Mouse (Mus musculus) neural tube, embryonic 15.5 days (tissue): Measurements from ENCODE around the gene Ccdc14. TPM values are rescaled to one million over a fixed set of nuclear protein-coding genes. Genes with fewer than 3 reads are reported as not detected.
"Not testable (repeated sequence)": the region's sequence is repeated elsewhere in the genome, so short reads cannot be mapped to it uniquely, and the experiment has no call there.

Experiments
- ATAC-seq: fragments of 200-750 bp; cut with Nextera tagmentation; 2 replicates; pipeline ENCODE4 v1.8.0; 2017; ENCODE audit warnings: mild to moderate bottlenecking, moderate TSS enrichment, moderate library complexity; ENCODE audit not compliant: low FRiP score
- H3K27ac ChIP-seq: fragments of 300-500 bp; sonication (generic); replicated peaks from 2 replicates; pipeline ENCODE4 v1.5.1; 2015; ENCODE audit warnings: mild to moderate bottlenecking, inconsistent platforms
- H3K27me3 ChIP-seq: fragments of 300-500 bp; sonication (generic); replicated peaks from 2 replicates; pipeline ENCODE4 v1.6.1; 2015; ENCODE audit warnings: inconsistent platforms
- H3K36me3 ChIP-seq: fragments of 300-500 bp; sonication (generic); 2 replicates; pipeline ENCODE4 v1.6.1; 2015; ENCODE audit warnings: inconsistent platforms
- H3K4me1 ChIP-seq: fragments of 300-500 bp; sonication (generic); 2 replicates; pipeline ENCODE4 v1.6.1; 2015; ENCODE audit warnings: inconsistent platforms
- H3K4me2 ChIP-seq: fragments of 300-500 bp; sonication (generic); 2 replicates; pipeline ENCODE4 v1.6.1; 2015; ENCODE audit warnings: inconsistent platforms, mild to moderate bottlenecking, moderate library complexity
- H3K4me3 ChIP-seq: fragments of 300-500 bp; sonication (generic); replicated peaks from 2 replicates; pipeline ENCODE4 v1.5.1; 2015; ENCODE audit warnings: mild to moderate bottlenecking, inconsistent platforms
- H3K9ac ChIP-seq: fragments of 300-500 bp; sonication (generic); replicated peaks from 2 replicates; pipeline ENCODE4 v1.6.1; 2015; ENCODE audit warnings: mild to moderate bottlenecking, inconsistent platforms
- H3K9me3 ChIP-seq: fragments of 300-500 bp; sonication (generic); replicated peaks from 2 replicates; pipeline ENCODE4 v1.6.1; 2016; ENCODE audit warnings: inconsistent platforms
- WGBS: fragments of 180-500 bp; shearing (Covaris S2); methylation state at CpG from one replicate; pipeline ENCODE4 v1.1.7; 2015; ENCODE audit warnings: mixed read lengths; 5-methylcytosine and 5-hydroxymethylcytosine counted together
- polyA plus RNA-seq: library from polyadenylated mRNA; unstranded; fragments of >200 nt; fragmentation: Nextera tagmentation; extraction: Ambion mirVana; gene quantifications from 2 replicates; pipeline ENCODE4 v1.2.1, GENCODE M21; 2015

Ccdc14 gene
- polyA plus RNA-seq, 1 experiment from 2014 or later = 2.9 TPM

GRCm38 (mm10) chr16:34725156-34725555 lies 34.7 kb downstream of the Ccdc14 start:
- H3K9me3 ChIP-seq = 0 out of 2 replicates have a peak, but pooled peaks cover 4% of the 10 kb centered on the region
- no peaks in the 10 kb centered on the region for H3K27me3 ChIP-seq
- no peak overlapping the region for H3K4me3 ChIP-seq
- H3K9ac ChIP-seq = no peak overlapping the region
- H3K36me3 ChIP-seq = peaks cover 8% of the 10 kb centered on the region; the same call in 1 of the 2 replicates
- H3K4me2 ChIP-seq = no peak overlapping the region
- no peak for ATAC-seq
- no peaks in the 10 kb centered on the region for H3K4me1 ChIP-seq
- WGBS = 94% methylated on average over 3 of the region's 3 CpGs
- no peak overlapping the region for H3K27ac ChIP-seq

- not testable (repeated sequence) for H3K36me3 ChIP-seq, H3K9me3 ChIP-seq, H3K4me3 ChIP-seq, H3K4me1 ChIP-seq, H3K4me2 ChIP-seq, ATAC-seq, H3K9ac ChIP-seq, H3K27ac ChIP-seq, H3K27me3 ChIP-seq
Measured at GRCm38 (mm10) chr16:34728610-34729009, 38.2 kb downstream of the Ccdc14 start.

GRCm38 (mm10) chr16:34729371-34729770 lies 39.0 kb downstream of the Ccdc14 start:
- Histone ChIP-seq H3K9me3 (0 out of 2 replicates have a peak, but pooled peaks cover 5% of the 10 kb centered on the region), H3K27ac (no peak overlapping the region), H3K27me3 (no peaks in the 10 kb centered on the region), H3K4me2 (no peak overlapping the region), H3K9ac (no peak overlapping the region), H3K4me3 (no peak overlapping the region), H3K36me3 (0 out of 2 replicates have a peak, but pooled peaks cover 3% of the 10 kb centered on the region), H3K4me1 (no peaks in the 10 kb centered on the region)
- 95% methylated on average over 1 of the region's 1 CpGs for WGBS
- no peak for ATAC-seq

DNA sequence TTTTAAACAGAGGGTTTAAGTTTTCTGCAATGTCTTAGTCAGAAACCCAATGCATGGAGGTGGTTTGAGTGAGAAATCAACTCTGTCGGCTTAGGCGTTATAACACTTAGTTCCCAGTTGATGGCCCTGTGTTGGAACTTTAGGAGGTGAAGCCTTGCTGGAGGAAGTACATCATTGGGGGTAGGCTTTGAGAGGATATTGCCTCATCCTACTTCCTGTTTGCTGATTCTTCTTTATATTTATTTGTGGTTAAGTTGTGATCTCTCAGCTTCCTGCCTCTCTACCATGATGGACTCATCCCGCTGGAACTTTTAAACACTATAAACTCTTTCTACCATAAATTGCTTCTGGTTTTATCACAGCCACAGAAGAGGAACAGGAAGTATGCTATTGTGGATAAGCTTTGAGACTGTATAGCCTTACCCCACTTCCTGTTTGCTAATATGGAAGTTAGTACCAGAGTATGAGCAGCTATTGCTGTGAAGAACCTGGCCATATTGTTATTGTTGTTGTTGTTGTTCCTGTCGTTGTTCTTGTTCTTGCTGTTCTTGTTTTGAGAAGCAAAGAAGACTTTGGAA lies 48.3 kb downstream of the Ccdc14 start:
- H3K4me2 ChIP-seq = no peak overlapping the region
- no peak for ATAC-seq
- no peak overlapping the region for H3K4me3 ChIP-seq
- H3K36me3 ChIP-seq = no peaks in the 10 kb centered on the region
- peaks cover 6% of the 10 kb centered on the region; the same call in 1 of the 2 replicates for H3K27me3 ChIP-seq
- no peak overlapping the region for H3K27ac ChIP-seq
- no peaks in the 10 kb centered on the region for H3K9me3 ChIP-seq
- H3K9ac ChIP-seq = no peak overlapping the region
- WGBS = 90% methylated on average over 4 of the region's 4 CpGs
- H3K4me1 ChIP-seq = no peaks in the 10 kb centered on the region

DNA sequence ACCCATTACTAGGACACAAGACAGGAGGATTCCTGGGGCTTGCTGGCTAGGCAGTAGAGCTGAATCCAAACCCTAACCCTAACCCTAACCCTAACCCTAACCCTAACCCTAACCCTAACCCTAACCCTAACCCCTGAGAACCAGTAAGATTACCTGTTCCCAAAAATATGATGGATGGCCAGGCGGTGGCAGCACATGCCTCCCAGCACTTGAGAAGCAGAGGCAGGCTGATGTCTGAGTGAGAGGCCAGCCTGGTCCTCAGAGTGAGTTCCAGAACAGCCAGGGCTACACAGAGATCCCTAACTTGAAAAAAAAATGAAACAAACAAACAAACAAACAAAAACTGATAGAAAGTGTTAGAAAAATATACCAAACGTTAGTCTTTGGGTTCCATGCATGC lies 52.5 kb downstream of the Ccdc14 start:
- Histone ChIP-seq H3K4me2 (no peak overlapping the region), H3K9me3 (no peaks in the 10 kb centered on the region), H3K9ac (no peak overlapping the region), H3K36me3 (no peaks in the 10 kb centered on the region), H3K4me1 (peaks cover 13% of the 10 kb centered on the region), H3K27ac (no peak overlapping the region), H3K27me3 (peaks cover 22% of the 10 kb centered on the region), H3K4me3 (no peak overlapping the region)
- 42% methylated on average over 2 of the region's 2 CpGs for WGBS
- no peak for ATAC-seq

GRCm38 (mm10) chr16:34745065-34745585 lies 54.7 kb downstream of the Ccdc14 start, which contains the start of gene Mylk:
Gene Mylk (plus strand): TSS chr16:34745210.
- WGBS = under 1% methylated on average over 48 of the region's 48 CpGs
- no peaks in the 10 kb centered on the region for H3K9me3 ChIP-seq

DNA sequence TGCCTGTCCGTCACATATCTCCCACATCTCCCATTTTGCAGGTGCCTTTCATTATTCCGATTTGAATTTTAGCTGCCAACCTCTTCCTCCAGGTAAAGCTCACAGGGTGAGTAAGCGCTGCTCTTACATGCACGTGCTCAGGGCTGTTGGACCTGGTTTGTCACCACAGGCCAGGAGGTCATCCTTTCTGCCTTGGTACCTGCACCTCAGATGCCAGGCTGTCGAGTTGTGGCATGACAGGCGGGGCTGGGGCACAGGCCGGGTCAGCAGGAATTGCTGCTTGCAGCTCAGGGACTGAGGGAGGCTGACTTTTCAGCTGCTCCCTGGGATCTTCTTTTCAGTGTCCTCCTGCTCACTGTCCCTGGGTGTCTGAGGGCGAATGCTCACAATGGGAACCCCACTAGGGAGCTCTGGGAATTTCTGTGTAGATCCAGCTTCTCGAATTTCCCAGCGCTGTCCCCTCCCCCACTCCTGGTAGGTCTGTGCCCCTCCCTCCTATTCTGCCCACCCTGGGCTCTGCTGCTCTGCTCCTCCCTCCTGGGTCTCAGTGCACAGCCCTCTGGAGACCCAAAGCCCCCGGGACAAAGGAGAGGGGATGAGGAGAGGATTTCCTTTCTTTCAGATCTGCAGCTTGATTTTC lies 57.8 kb downstream of the Ccdc14 start:
- WGBS = 24% methylated on average over 11 of the region's 11 CpGs

More at GRCm38 (mm10) chr16:34745065-34745585, 54.7 kb downstream of the Ccdc14 start, which contains the start of gene Mylk:
- Histone ChIP-seq H3K4me2 (peak within 1 kb of the TSS; percentile 98), H3K27ac (0 out of 2 replicates have a peak within 1 kb of the TSS, but pooled peaks have one; percentile 28), H3K4me1 (peaks cover 18% of the 10 kb centered on the region), H3K27me3 (peaks cover 22% of the 10 kb centered on the region), H3K4me3 (peak within 1 kb of the TSS; percentile 53), H3K9ac (peak within 1 kb of the TSS; percentile 57), H3K36me3 (no peaks in the 10 kb centered on the region)
- peak; percentile 87 for ATAC-seq

GRCm38 (mm10) chr16:34749536-34749935 lies 59.1 kb downstream of the Ccdc14 start:
- ATAC-seq = no peak
- H3K27ac ChIP-seq = no peak overlapping the region
- no peak overlapping the region for H3K9ac ChIP-seq
- peaks cover 18% of the 10 kb centered on the region for H3K4me1 ChIP-seq
- H3K27me3 ChIP-seq = peaks cover 15% of the 10 kb centered on the region
- WGBS = 75% methylated on average over 4 of the region's 4 CpGs
- H3K4me2 ChIP-seq = no peak overlapping the region
- H3K9me3 ChIP-seq = no peaks in the 10 kb centered on the region
- no peak overlapping the region for H3K4me3 ChIP-seq
- no peaks in the 10 kb centered on the region for H3K36me3 ChIP-seq

More for the DNA sequence above, 57.8 kb downstream of the Ccdc14 start:
- H3K9me3 ChIP-seq = no peaks in the 10 kb centered on the region
- H3K27ac ChIP-seq = no peak overlapping the region
- H3K27me3 ChIP-seq = peaks cover 21% of the 10 kb centered on the region
- no peaks in the 10 kb centered on the region for H3K36me3 ChIP-seq
- no peak overlapping the region for H3K4me3 ChIP-seq
- no peak for ATAC-seq
- no peak overlapping the region for H3K4me2 ChIP-seq
- no peak overlapping the region for H3K9ac ChIP-seq
- H3K4me1 ChIP-seq = peaks cover 18% of the 10 kb centered on the region

DNA sequence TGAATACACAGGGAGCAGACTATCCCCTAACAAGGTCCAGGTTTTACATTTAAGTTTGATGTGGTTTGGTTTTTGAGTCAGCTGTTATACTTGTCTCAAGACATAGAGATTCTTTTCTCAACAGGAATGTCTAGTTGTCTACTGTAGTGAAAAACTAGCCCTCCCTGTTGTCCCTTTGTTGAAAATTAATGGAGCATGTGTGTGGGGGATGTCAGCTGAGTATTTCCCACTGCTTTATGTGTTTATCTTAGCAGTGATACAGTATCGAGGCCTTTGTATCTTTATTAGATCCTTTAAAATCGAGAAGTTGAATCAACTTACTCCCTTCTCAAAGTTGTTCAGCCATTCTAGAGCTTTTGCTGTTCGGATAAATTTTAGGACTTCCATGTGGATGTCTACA lies 61.6 kb downstream of the Ccdc14 start:
- H3K36me3 ChIP-seq = no peaks in the 10 kb centered on the region
- no peak overlapping the region for H3K9ac ChIP-seq
- WGBS = 43% methylated on average over 3 of the region's 3 CpGs
- no peaks in the 10 kb centered on the region for H3K9me3 ChIP-seq
- peaks cover 3% of the 10 kb centered on the region for H3K27me3 ChIP-seq
- H3K4me2 ChIP-seq = no peak overlapping the region
- H3K27ac ChIP-seq = no peak overlapping the region
- H3K4me3 ChIP-seq = no peak overlapping the region
- peaks cover 5% of the 10 kb centered on the region; the same call in 1 of the 2 replicates for H3K4me1 ChIP-seq
- no peak for ATAC-seq

DNA sequence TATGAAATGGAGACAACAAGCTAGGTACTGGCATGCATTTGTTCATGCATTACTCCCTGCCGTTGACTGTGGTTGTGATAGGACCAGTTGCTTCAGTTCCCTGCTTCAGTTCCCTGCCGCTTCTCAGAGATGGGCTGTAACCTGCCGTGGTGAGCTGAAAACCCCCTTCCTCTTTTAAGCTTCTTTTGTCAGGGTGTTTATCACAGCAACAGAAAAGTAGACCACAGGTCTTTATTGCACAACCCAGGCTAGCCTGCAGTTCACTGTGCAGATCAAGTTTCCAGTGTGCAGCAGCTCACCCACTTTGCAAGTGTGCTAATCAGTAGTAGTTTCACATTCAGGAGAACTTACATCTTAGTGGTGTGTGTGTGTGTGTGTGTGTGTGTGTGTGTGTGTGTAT lies 62.6 kb downstream of the Ccdc14 start:
- Histone ChIP-seq H3K9me3 (no peaks in the 10 kb centered on the region), H3K27ac (no peak overlapping the region), H3K4me1 (peaks cover 5% of the 10 kb centered on the region; the same call in 1 of the 2 replicates), H3K9ac (no peak overlapping the region), H3K4me3 (no peak overlapping the region), H3K4me2 (no peak overlapping the region), H3K36me3 (no peaks in the 10 kb centered on the region), H3K27me3 (no peaks in the 10 kb centered on the region)
- no peak for ATAC-seq
- 90% methylated on average over 3 of the region's 3 CpGs for WGBS

GRCm38 (mm10) chr16:34756991-34757390 lies 66.6 kb downstream of the Ccdc14 start:
- no peak for ATAC-seq
- Histone ChIP-seq H3K4me2 (no peak overlapping the region), H3K27me3 (no peaks in the 10 kb centered on the region), H3K4me1 (no peaks in the 10 kb centered on the region), H3K4me3 (no peak overlapping the region), H3K9ac (no peak overlapping the region), H3K36me3 (no peaks in the 10 kb centered on the region), H3K27ac (no peak overlapping the region), H3K9me3 (no peaks in the 10 kb centered on the region)
- WGBS = 85% methylated on average over 7 of the region's 7 CpGs

DNA sequence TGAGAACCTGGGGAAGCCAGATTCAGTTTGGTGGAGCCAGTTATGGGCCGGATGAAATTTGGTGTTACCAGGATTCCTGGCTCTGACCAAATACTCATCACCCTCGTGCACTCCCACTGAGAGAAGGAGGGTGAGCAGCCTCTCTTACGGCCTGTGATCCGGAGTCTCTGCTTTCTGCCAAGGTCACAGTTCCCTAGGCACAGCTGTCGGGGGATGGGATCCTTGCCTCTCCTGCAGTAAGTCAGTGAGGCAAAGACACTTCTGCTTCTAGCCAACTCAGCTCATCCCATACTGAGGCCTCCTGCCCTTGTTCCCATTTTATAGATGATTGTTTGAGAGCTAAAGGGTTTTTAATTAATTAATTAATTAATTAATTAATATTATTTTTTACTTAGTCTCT lies 67.8 kb downstream of the Ccdc14 start:
- H3K4me2 ChIP-seq = no peak overlapping the region
- no peak overlapping the region for H3K4me3 ChIP-seq
- H3K27ac ChIP-seq = no peak overlapping the region
- no peak overlapping the region for H3K9ac ChIP-seq
- no peaks in the 10 kb centered on the region for H3K4me1 ChIP-seq
- H3K9me3 ChIP-seq = no peaks in the 10 kb centered on the region
- H3K36me3 ChIP-seq = no peaks in the 10 kb centered on the region
- 65% methylated on average over 5 of the region's 5 CpGs for WGBS
- ATAC-seq = no peak
- H3K27me3 ChIP-seq = no peaks in the 10 kb centered on the region
